Mouse (Mus musculus) adrenal gland, postnatal 10 days (tissue): ENCODE measurements around the gene Spaca7. TPM values are rescaled to one million over a fixed set of nuclear protein-coding genes. Genes with fewer than 3 reads are reported as not detected.
"Not testable (repeated sequence)": the region's sequence is repeated elsewhere in the genome, so short reads cannot be mapped to it uniquely, and the experiment has no call there.

ENCODE experiments used
- DNase-seq: peaks from one replicate; pipeline ENCODE4 v3.0.0; 2021; ENCODE audit warnings: mixed read lengths
- long read RNA-seq, 2 experiments: library from polyadenylated mRNA; stranded (forward); transcript quantifications; one replicate each; pipeline ENCODE4 v2.0.0; 2021
- total RNA-seq, 2 experiments: library from RNA; stranded (reverse); gene quantifications; 2 replicates each; pipeline ENCODE4 v1.2.3; 2021

Gene Spaca7
- total RNA-seq, result not detected
- long read RNA-seq, experiment 1, result 0 reads
- long read RNA-seq, experiment 2, result 0 reads

DNA sequence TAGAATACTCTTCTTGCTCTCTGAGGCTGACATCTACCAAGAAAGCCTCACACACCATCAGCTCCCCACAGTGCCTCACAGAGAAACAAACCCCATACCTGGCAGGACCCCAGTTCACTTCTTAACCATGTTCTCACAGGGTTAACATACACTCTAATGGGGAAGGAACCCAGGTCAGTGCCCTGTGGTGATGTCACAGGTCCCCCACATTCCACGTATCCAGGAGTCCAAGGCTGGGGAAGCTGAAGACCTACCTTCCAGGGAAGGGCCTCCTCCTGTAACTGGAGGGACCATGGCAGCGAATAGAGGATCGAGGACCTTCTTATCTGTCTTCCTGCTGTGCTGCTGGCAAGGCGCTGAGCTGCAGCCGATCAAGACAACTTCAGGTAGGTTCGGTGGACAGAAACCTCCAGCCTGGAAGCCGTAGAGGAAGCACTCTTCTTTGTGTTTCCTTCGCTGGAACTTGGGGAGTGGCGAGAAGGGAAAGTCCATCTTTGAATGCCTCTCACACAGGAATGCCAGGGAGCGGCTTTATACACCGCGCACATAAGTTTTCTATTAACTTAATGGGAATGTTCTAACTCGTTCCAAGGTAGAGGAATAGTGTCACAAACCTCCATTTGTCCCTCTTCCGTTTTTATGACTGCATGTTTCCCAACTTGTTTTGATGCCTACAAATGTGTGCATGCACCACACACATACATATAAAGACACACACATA lies at the start of gene Spaca7:
Gene Spaca7, plus strand, starts transcription at position 216 of the 721 bp plus-strand sequence.
- no peak for DNase-seq

DNA sequence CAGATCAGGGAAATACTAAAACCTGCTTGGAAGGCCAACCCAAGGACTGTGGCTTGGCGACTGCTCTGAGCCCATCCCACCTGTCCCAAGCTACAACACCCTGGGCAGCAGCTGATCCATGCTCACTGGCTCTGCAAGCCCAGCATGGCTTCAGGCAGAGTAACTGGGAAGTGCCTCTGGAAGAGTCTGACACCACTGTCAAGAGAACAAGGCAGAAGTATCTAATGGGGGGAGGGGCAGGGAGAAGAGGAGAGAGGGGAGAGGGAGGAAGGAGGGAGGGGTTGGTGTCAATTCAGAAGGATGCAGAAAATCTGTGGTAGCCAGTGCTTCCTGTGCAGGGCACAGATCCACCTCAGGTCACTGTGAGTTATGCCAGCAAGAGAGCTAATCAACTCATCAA lies 48.5 kb upstream of the Spaca7 start:
- no peak for DNase-seq

DNA sequence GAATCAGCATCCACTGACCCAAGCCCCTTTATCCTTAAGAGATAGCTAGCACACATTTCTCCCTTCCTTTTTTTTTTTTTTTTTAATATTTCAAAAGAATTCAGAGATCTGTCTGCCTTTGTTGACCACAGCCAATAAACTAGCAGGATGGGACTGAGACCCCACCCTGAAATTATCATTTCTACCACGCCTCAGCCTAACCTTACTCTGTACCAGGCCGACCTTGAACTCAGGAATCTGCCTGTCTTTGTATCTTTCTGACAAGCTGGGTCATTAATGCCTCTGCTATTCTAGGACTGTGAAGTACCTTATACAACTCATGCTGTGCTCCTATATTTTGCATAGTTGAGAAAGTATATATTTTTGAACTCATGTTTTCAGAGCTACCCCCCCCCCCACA lies 44.2 kb upstream of the Spaca7 start:
- DNase-seq, result no peak

DNA sequence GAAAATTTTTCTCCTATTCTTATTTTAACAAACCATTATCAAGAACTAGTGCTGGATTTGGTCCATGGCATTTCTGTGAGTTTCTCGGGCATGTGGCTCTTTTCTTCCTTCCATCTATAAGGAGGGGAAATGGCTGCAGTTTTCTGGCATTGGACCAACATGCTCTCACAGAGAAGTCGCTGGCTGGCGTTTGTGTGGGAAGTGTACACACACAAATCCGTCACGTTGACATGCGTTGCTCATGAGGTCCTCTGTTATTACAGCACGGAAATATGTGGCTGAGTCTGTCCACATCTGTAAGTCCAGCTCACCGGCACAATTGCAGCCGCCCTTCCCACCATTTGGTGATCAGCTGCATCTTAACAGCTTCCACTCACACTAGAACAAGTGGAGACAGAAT lies 37.2 kb upstream of the Spaca7 start:
- no peak for DNase-seq

DNA sequence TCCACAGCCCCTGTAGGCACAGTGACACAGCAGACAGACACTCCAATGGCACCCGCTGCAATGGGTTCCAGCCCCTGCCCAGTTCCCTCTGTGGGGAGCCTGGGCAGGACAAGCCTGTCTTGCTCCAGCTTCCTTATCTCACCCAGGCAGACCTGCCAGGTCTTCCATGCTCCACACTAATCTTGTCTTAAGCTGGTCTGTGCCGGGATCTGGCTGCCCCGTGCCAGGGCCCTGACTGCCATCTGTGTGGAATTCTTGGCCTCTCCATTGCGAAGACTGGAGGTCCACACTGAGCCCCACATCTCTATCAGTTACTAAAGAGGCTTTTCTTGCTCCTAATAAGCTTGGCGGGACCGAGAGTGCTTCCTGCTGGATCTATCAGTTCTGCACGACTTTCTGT lies 36.5 kb upstream of the Spaca7 start:
- DNase-seq, result no peak

DNA sequence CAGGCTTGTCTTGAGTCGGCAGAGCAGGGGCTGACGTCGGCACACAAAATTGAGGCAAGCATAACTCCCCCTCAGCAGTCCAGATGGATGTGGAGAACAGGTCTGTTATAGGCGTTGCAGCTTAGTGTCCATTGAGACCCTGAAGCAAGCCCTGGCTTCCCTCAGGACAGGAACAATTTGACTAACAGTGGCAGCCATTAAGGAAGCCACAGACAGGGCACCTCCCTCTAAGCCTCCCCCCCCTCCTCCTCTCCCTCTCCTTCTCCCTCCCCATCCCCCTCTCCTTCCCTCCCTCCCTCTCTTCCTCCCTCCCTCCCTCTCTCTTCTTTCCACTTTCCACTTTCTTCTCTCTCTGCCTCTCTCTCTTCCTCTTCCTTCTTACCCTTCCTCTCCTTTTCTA lies 27.6 kb upstream of the Spaca7 start:
- DNase-seq, result no peak

DNA sequence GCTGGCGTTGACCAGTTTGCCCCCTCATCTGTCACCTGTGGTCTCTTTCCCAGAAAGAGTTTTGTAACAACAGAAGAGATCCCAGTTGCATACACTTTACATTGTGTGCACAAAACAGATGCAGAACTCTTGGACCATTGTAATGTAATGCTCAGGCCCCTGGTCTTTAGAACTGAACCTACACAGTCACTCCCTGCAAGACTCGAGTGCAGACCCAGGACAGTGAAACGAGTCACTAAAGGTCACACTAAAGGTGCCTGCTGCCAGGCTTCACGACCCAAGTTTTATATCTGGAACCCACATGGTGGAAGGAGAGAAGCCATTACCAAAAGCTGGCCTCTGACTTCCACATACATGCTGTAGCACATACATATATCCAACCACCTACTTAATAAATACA lies 27.2 kb upstream of the Spaca7 start:
- DNase-seq, result no peak

DNA sequence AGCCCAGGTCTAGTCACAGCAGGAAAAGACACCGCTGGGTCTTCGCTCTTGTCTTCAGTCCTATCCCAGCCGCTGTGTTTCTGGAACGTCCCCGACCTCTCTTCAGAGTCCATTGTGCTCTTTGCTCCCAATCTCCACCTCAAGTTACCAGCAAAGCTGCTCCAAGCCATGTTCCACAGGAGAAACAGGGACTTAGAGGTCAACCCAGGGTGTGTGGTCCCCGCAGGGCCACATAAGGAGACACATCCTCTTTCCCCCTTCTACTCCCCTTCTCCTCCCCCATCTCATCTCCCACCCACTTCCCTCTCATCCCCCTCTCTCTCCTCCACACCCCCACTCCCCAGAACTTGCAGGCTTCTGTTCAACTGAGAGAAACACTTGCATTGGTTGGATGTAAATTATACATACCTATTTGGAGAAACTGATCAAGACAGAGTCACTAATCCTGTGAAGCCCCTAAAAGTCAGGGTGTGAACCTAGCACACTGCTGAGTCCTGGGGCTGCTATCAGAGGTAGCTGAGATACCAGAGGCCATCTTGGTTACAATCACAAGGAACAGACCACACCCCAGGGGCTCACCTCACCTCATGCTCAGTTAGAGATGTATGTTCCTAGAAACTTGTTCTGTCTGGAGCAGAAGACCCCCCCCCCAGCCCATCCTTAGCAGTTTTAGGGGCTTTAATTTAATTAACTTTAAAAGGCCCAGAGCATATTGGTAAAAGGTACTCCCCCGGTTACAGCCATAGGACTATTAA lies 25.2 kb upstream of the Spaca7 start:
- DNase-seq, result no peak

DNA sequence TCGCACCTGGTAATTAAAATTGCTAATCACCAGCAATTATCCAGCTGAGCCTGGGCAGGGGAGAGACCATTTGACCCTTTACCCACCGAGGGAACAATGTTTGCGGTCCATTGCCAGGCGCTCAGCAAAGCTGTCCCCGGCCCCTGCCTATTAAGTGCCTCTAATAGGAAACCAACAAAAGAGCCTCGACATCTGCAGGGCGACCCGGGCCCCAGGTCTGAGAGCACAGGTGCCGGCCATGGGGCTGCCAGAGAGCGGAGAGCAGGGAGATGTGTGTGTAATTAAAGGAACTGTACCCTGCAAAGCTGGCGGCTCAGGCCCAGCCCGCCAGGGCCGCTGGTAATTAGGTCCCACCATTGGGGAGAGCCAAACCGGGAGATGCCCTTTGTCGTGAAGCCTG lies 24.6 kb upstream of the Spaca7 start:
- no peak for DNase-seq

DNA sequence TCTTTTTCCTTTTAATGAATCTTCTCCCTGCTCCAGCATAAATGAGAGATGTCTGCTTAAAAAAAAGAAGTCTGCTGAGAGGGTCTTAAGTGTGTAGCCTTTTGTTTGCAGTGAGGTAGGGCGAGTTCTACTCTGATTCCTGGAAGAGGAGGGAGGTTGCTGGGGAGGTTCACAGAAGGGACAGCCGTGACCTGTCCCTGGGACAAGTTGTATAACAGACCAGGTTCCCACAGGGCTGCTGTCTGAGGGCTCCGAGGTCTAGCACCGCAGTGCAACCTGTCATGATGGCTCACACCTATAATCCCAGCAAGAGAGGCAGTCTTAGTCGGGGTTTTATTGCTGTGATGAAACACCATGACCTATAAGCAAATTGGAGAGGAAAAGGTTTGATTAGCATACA lies 24.1 kb upstream of the Spaca7 start:
- no peak for DNase-seq

DNA sequence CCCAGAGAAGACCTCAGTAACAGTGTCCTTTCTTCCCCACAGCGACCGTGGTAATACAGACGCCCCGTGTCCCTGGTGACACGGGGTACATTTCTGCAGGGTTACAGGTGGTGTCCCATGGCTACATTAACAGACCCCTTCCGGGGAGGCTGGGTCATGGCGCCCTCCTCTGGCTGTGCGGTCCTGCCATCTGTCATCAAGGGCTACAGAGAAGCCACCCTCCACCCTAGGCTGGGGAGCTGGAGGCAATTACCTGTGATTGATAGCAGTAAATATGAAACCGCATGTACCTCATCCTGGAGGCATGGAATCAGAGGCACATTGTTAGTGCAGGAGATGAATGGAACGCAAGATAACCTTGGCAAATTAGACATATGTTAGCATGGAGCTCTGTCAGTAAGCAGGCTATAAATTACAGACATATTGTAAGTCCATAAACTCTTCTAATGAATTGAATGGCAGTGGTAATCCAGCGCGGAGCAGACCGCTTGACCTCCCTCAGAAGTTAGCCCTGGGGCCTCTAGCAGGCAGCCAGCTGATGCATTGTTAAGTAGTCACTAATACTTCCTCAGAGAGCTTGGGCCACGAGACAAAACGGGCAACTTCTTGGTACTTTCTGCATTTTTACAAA lies 17.2 kb upstream of the Spaca7 start:
- DNase-seq, result no peak

DNA sequence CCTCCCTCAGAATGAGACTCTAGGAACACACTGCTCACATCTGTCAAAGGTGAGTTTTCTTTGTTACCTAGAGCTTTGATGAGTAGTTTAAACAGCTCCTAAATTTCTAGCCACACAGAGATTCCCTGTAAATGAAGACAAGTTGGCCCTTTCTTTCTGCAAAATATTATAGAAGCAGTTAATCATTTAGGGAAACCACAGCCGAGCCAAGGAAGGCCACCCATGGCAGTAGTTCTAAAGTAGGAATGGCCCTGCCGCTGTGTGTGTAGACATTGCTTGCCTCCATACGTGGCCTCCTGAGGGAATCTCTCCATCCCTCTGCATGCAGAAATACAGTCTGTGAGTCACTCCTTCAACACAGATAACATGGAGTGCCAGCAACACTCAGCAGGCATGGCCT lies 14.0 kb upstream of the Spaca7 start:
- no peak for DNase-seq

DNA sequence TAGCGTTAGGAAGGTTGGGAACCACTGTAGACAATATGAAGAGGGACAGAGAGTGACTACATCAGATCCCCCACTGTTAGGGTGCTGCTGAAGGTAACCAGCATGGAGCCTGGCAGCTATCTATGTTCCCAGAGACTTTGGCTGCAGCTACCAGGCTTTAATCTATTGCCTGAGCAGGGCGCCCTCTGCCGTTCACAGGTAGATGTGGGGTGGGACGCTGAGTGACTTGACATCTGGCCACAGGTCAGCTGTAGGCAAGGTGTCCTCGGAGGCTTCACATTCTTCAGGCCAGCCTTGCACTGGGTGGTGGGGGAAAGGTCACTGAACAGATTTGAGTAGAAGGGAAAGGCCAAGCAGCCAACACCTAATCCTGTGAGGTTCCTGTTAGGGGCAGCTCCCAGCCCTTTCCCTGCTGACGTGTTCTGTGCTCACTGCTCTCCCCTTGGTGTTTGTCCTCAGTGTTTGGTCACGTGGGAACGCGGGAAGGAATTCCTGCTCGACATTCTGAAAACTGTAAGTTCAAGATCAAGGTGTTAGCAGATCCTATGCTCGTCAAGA lies 11.3 kb upstream of the Spaca7 start:
- DNase-seq, result peak; percentile 84

DNA sequence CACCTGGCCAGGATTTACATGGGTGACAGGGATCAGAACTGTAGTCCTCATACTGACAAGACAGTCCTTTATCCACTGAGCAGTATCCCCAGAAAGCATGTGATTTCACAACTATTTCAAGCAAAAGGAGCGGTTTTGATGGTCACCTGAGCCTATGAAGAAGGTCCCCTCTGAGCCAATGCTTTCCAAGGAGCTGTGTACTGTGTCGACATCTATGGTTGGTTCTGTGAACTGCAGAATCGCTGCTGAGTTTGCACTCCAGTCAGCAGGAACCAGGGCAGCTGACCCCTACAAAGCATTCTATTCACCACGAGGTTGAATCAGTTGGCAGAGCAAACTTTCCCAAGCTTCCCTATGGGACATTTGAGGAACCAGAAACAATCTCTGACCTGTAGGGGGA lies 8.5 kb upstream of the Spaca7 start:
- DNase-seq, result peak; percentile 29

DNA sequence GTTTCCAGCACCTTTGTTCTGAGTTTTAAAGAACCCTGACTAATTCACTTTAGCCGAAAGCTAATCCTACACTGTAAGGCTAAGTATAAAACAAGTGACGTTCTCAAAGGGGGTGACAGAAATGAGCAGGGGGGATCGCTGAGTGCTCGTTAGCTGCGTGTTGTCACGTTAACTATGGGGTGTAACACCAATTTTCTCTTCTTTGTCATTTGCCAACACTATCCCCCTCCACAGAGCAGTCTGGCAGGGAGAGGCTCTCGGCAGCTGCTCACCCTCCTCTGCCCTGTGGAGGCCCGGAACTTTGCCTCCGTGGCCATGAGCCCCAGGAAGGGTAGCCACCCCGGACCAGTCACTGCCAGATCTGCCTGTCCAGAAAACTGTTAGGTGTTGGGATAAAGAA lies 7.3 kb upstream of the Spaca7 start:
- DNase-seq, result no peak

DNA sequence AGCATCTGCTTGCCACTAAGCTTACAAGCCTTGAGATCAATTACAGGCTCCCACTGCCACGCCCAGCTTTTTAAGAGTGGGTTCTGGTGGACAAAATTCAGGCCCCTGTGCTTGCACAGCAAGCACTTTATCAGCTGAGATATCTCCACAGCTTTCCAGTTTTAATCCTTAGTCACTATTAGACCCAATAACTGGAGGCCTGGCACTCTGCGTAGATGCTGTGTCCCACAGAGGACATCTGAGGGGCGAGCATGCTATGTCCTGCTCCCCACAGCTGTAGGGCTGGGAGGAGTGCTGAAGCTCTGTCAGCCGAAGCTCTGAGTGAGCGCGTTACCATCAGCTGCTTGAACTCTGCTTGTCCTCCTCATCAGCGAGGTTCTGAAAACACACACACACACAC lies 6.3 kb upstream of the Spaca7 start:
- DNase-seq, result no peak

DNA sequence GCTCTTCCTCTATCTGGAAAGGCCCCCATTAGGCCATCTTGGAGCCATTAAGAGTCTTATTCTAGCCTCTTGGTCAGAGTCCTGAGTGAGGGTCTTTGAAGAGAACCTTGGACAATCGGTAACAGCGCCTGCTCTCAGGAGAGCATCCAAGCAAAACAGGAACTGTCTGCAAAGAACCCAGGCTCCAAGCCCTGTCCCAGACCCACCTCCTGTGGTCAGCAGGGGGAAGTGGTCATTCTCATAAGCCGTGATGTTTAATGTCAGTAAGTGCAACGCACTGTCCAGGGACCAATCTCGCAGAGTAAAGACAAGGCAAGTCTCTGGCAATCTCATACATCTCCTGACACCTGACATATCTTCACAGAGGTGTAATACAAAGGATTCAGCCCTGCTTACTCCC lies 3.2 kb downstream of the Spaca7 start:
- no peak for DNase-seq

DNA sequence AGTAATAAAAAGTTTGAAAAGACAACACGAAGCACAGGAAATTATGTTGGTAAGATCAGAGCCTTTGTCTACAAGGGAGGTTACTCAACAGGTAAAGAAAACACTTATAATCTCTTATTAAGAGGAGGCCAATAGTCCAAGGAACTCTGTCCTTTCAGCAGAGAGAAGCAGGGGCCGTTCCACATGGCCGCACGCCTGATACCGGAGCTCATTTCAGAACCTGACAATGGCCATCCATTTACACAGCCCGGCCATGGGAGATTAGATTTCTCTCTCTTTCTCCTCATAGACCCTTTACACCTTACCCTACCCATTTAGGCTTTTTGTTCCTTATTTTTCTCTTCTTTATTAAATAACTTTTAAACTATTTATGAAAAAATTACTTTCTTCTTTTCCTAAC lies 3.9 kb downstream of the Spaca7 start:
- DNase-seq, result no peak

DNA sequence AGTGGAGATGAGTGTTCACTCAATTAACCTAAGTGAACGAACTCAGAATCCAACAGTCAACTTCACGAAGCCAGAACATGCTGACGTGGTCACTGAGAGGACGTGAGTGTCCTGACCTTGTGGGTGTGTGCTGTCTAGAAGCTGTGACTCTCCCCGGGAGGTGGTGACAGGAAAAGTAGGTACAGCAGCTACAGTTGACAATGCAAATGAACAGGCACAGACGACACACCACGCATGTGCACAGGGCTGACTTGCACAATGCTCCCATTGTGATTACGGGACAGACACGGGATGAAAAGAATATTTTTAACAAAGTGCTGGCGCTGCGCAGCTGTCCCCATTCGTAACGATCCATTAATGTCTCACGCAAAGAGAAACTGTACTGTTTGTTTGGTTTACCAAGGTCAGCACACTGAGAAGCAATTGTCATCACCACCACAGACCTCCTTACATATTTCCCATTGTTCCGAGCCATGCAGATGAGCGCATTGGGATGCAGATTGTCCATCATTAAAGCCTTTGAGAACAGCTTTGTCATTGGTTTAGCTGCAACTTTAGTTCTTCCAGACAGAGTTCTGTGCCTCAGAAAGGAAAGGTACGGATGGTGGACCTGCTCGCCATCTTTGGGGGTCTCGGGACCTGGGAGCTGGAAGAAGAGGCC lies 6.6 kb downstream of the Spaca7 start:
- not testable (repeated sequence) for DNase-seq

DNA sequence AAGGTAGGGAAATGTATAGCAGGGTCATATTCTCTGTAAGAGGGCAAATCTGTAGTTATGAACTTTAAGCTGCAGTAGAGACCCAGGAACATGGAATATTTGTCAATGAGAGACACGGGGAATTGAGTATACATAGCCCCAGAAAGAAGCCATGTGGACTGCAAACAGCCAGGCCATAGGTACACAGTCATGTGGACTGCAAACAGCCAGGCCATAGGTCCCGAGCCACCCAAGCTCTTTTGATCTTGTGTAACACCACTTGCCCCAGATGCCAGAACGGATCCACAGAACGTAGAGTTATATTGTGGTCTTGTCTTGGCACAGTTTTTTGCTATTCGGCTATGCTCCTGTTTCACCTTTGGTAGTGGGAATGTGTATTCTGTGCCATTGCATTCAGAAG lies 11.0 kb downstream of the Spaca7 start:
- no peak for DNase-seq

DNA sequence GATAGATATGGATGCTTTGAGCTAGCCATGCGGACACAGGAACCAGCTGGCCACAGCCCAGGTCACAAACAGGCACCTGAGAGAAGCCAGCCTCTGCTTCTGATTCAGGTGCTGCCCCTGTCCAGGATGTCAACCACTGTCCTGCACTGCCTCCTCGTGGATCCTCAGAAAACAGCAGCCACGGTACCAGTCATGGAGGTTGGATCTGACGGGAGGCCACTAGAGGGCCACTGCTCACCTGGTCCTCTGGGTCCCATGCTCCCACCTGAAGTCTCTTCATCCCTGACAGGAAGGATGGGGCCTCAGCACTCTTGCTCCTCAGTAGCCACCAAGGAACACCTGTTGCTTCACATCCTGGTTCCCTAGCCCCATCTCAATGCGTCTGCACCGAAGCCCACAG lies 34.4 kb downstream of the Spaca7 start:
- DNase-seq, result peak; percentile 87

DNA sequence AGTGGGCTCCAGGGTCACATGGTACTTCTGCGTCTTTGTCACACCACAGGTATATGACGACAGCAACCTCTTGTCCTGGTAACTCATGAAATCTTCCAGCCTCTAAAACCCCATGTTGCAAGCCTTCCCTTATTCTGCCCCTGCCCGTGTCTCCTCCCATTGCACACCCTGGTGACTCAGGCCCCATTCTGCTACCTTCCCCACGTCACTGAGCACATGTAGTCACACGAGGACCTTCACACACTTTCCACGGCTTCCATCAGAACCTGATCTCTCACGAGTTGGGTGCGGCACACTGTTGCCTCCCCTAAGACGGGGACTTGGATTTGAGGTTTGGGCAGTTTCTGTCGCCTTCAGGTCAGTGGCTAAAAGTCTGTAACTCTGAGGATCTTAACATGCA lies 36.0 kb downstream of the Spaca7 start:
- DNase-seq, result no peak
